Mouse (Mus musculus): ENCODE results near the gene Ssr2. TPM values are rescaled to one million over a fixed set of nuclear protein-coding genes. Genes with fewer than 3 reads are reported as not detected.

The Ssr2 gene
- polyA plus RNA-seq, 2 experiments from 2014 or later: 163 to 193 TPM

GRCm38 (mm10) chr3:88625531-88625930 is 49.9 kb downstream of the Ssr2 start:
- ATAC-seq: no peak

- no peak for ATAC-seq
These were observed 50.6 kb downstream of the Ssr2 start for GRCm38 (mm10) chr3:88626316-88626715.

- no peak for ATAC-seq
These were observed 51.4 kb downstream of the Ssr2 start for GRCm38 (mm10) chr3:88627114-88627513.

- no peak for ATAC-seq
These were observed 51.9 kb downstream of the Ssr2 start for GRCm38 (mm10) chr3:88627535-88627934.

- no peak for ATAC-seq
These were observed 53.1 kb downstream of the Ssr2 start for GRCm38 (mm10) chr3:88628766-88629165.

- ATAC-seq: no peak
These were observed 53.6 kb downstream of the Ssr2 start for GRCm38 (mm10) chr3:88629244-88629643.

GRCm38 (mm10) chr3:88630018-88630417 is 54.3 kb downstream of the Ssr2 start:
- no peak for ATAC-seq

- no peak for ATAC-seq
These were observed 55.2 kb downstream of the Ssr2 start for GRCm38 (mm10) chr3:88630849-88631341.

GRCm38 (mm10) chr3:88631921-88632587 is 56.4 kb downstream of the Ssr2 start:
- ATAC-seq: no peak

- no peak for ATAC-seq
These were observed 57.4 kb downstream of the Ssr2 start for GRCm38 (mm10) chr3:88633056-88633455.

- ATAC-seq: no peak
These were observed 60.0 kb downstream of the Ssr2 start for GRCm38 (mm10) chr3:88635506-88636275.

- no peak for ATAC-seq
These were observed 60.9 kb downstream of the Ssr2 start for GRCm38 (mm10) chr3:88636555-88636986.

GRCm38 (mm10) chr3:88637134-88637533 is 61.5 kb downstream of the Ssr2 start:
- no peak for ATAC-seq

Other genes with a start within 250 kb of the Ssr2 start
- gene Tmem79, start 239.7 kb upstream of the Ssr2 start, polyA plus RNA-seq (2017; shearing (Covaris generic)): 1 to 10 TPM in 1 of 2 experiments, under 1 TPM in 1; 0.78 to 1.3 TPM
- gene Smg5, start 239.6 kb upstream of the Ssr2 start, polyA plus RNA-seq (2017; shearing (Covaris generic)): 10 to 100 TPM; 30.2 to 50.2 TPM
- not detected for gene Paqr6, start 211.3 kb upstream of the Ssr2 start, polyA plus RNA-seq (2017; shearing (Covaris generic))
- gene Bglap3, start 203.1 kb upstream of the Ssr2 start, polyA plus RNA-seq (2017; shearing (Covaris generic)): not detected
- not detected for gene Bglap2, start 197.2 kb upstream of the Ssr2 start, polyA plus RNA-seq (2017; shearing (Covaris generic))
- gene Bglap, start 191.4 kb upstream of the Ssr2 start, polyA plus RNA-seq (2017; shearing (Covaris generic)): not detected
- gene Pmf1, start 165.5 kb upstream of the Ssr2 start, polyA plus RNA-seq (2017; shearing (Covaris generic)): 10 to 100 TPM; 62.7 to 63.7 TPM
- 10 to 100 TPM; 12.8 to 16.7 TPM for gene Slc25a44, start 150.7 kb upstream of the Ssr2 start, polyA plus RNA-seq (2017; shearing (Covaris generic))
- gene Sema4a, start 114.7 kb upstream of the Ssr2 start, polyA plus RNA-seq (2017; shearing (Covaris generic)): 10 to 100 TPM; 31.5 to 44.8 TPM
- gene Lmna, start 65.9 kb upstream of the Ssr2 start, polyA plus RNA-seq (2017; shearing (Covaris generic)): 1 to 10 TPM; 4.6 to 6.4 TPM
- under 1 TPM; 0.10 to 0.81 TPM for gene Mex3a, start 43.5 kb upstream of the Ssr2 start, polyA plus RNA-seq (2017; shearing (Covaris generic))
- gene Rab25, start 27.6 kb upstream of the Ssr2 start, polyA plus RNA-seq (2017; shearing (Covaris generic)): not detected
- gene Lamtor2, start 22.8 kb upstream of the Ssr2 start, polyA plus RNA-seq (2017; shearing (Covaris generic)): 100 to 1,000 TPM; 132 to 197 TPM
- 10 to 100 TPM; 10.9 to 14.0 TPM for gene Ubqln4, start 22.1 kb upstream of the Ssr2 start, polyA plus RNA-seq (2017; shearing (Covaris generic))
- gene Arhgef2, start 30.1 kb downstream of the Ssr2 start, polyA plus RNA-seq (2017; shearing (Covaris generic)): 10 to 100 TPM; 45.7 to 54.0 TPM
- gene Rxfp4, start 77.3 kb downstream of the Ssr2 start, polyA plus RNA-seq (2017; shearing (Covaris generic)): not detected
- gene Khdc4, start 109.9 kb downstream of the Ssr2 start, polyA plus RNA-seq (2017; shearing (Covaris generic)): 10 to 100 TPM; 43.2 to 46.4 TPM
- gene Rit1, start 141.0 kb downstream of the Ssr2 start, polyA plus RNA-seq (2017; shearing (Covaris generic)): 10 to 100 TPM; 36.5 to 43.2 TPM
- 100 to 1,000 TPM in 1 of 2 experiments, 10 to 100 TPM in 1; 95.9 to 102 TPM for gene Syt11, start 199.3 kb downstream of the Ssr2 start, polyA plus RNA-seq (2017; shearing (Covaris generic))